Mouse (Mus musculus) cerebellum, postnatal 14 days (tissue): Measurements from ENCODE around the gene Itln1.

Source experiments
- DNase-seq, 2 experiments: peaks; one replicate each; pipeline ENCODE4 v3.0.0; 2021; ENCODE audit warnings: mixed read lengths in 2 of 2

Gene Itln1

DNA sequence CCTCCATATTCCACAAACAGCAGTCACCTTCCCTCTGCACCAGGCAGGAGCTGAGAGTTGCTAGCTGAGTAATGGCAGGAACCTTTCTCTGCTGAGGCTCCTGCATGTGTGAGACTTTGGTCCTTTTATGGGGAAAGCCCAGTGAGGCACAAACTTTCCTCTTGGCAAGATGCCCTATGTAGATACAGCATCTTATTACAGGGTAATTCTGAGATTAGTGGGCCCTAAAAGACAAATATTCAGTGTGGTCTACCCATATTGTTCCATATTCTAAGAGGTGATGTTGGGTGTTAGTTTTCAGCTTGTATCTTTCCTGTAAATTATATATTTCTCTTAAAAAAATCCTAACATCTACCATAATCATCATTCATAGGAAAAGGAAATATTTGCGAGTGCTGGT, at the start of gene Itln1:
Itln1 (minus strand) TSS at position 101 of the 400 bp plus-strand sequence.
- DNase-seq: no peak

DNA sequence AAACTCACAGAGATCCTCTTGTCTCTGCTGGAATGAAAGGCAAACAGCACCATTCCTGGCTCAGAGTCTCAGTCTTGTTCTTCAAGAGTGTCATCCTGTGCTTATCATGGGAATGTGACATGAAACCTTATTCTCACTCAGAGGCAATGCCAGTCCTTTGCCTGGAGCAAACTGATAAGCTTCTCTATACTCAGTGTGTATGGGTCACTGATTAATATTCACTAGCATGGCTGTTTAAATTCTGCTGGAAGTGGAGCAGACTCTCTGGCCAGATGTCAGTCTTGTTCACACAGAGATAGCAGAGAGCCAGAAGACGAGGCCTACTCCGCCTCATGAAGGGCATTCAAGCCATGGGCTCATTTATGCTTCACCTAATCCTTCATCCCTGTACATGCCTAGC, 49.5 kb upstream of the Itln1 start:
- DNase-seq: no peak

DNA sequence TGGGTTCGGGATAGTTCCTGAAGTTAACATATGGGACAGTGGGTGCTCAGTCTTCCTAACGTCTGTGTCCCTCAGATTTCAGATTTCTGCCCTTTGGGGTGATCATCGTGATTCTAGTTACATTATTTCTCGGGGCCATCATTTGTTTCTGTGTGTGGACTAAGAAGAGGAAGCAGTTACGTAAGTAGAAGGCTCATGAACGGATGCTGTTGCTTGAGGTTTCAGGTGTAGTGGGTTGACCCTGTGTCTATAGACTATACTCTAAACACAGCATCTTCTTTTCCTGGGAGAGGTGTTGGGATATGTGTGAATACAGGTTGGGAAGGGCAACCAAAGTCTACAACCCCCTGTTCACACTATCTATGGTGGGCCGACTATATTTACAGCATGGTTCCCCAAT, 42.1 kb upstream of the Itln1 start:
- no peak for DNase-seq

DNA sequence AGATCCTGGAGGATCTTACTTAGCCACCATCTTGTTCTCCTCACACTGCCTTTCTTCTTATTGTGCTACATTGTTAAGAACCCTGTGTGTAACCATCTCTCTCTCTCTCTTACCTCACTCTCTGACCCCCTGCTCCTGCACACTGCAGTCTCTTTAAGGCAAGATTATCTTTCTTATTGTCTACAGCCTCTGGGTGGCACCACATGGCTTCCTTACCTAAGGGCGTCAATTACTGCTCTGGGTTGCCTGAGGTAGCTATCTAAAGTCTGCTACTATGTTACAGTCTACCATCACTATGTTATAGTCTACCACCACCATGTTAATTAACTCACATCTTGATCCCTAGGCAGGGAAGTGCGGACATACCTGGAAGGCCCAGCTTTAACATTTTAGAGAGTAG, 33.3 kb upstream of the Itln1 start:
- DNase-seq: no peak

DNA sequence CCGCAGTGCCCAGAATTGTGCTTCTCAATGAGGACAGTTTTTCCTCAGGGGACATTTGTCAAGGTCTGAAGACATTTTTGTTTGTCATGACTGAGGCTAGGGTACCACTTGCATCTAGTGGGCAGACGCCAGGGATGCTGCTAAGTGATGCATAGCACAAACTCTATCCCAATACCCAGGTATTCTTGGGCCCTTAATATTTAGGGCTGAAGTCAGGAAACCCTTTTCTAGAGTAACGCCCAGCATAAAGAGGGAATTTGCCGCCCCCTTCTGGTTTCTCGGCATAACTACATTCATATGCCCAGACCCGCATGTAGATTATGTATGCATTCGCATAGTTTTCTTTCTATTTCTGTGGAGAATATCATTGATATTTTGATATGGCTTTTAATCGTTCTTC, 31.7 kb upstream of the Itln1 start:
- DNase-seq: peak; percentile 67 to 73

DNA sequence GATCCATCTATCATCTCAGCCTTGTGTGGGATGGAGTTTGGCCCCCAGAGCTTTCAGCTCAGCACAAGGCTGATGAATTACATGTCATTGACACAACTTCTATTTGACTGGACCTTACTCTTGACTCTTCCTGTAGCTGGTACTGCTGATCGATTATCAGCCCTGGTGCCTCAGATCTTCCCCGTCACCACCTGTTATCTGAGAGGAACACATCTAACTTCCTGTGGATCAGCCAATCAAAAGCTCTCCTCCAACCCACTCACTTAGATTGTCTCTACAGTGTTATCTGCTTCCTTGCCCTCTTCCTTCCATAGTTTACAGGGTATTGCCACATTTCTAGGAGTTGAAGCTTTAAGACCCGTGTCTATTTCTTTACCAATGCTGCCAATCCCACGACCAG, 30.8 kb upstream of the Itln1 start:
- DNase-seq: no peak

DNA sequence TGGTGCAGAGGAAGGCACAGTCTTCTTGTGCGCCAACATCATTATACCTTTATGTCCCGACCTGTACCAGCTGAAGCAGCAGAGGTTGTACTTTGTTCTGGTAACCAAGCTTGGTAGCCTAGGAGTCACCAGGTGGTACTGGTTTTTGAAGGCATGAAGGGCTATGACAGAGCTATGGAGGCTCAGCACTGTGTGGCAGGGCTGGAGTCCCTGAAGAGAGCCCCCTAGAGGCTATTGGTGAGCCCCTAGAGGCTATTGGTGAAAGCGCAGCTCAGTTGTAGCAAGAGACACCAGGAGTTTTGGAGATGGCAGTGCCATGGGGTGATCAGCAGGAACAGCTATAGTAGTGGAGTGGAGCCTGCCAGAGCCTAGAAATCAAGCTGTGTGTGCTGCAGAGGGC, 29.2 kb upstream of the Itln1 start:
- DNase-seq: peak in 1 of 2 experiments; percentile 12

DNA sequence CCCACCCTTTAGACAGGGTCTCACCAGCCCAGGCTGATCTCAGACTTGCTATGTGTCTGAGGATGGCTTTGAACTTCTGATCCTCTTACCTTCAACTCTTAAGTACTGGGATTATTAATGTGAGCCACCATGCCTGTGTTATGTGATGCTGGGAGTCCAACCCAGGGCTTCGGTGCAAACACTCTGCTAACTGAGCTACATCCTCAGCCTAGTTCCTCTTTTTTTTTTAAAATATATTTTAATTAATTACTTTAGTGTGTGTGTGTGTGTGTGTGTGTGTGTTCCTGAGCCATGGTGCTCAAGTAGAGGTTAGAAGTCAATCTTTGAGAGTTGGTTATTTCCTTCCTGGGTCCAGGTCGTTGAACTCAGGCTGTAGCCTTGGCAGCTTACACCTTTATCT, 27.9 kb upstream of the Itln1 start:
- no peak for DNase-seq

DNA sequence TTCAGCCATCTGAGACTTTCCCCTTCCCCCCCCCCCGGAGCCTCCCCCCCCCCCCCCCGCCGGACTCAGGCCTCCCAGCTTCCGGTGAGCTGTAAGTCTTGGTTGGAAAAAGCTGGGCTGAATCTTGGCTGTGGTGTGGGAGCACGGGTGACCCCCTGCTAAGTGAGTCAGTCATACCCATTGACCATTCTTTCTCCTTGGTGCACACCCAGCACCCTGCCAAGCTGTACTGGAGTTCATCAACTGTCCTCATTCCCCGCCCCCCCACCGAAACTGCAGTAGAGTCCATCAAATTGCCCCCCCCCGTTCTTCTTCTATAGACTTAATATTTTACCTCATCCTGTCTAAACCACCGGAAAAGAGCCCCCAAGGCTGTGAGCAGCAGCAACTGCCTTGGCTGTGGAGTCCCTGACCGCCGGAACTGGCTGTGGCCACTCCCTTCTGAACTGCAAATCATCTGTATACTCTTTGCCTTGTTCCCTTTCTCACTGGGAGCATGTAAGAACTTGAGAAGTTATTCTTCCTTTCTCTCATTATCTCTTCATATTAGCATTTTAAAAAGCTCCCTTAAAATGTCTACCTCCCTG, 26.6 kb upstream of the Itln1 start:
- DNase-seq: peak in 1 of 2 experiments; percentile 7

DNA sequence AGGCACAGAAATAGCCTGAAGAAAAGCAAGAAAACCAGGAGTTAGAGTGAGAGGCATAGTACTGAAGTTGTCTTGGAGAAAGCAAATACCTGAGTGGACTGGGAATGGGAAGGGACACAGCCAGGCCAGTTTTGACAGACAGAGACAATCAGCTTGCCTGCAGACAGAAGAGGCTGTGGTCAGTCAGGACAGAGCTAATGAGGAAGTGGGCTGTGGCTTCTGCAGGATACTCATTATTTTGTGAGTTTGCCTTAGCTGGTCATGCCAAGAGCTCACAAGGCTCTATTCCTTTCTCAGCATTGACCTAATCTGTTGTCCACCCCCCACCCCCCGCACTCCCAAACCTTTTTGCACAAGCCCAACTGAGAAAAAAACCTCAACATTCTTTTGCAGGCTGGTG, 26.1 kb upstream of the Itln1 start:
- no peak for DNase-seq

DNA sequence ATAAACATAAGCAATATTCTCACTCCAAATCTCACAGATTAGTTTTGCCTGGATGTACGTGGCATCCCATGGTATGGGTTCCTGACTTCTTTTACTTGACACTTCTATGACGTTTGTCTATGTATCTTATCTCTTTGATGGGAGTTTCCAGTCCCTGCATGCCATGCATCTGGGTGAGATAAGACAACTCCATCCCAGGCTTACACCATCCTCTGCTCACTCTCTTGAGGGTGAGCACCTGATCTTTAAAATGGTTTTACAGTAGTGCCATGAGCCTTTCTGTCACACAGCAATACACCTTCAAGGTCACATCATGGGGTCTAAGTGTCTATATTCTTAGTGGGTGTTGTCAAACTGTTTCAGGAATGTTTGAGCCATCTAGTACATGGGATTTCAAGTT, 25.2 kb upstream of the Itln1 start:
- no peak for DNase-seq

DNA sequence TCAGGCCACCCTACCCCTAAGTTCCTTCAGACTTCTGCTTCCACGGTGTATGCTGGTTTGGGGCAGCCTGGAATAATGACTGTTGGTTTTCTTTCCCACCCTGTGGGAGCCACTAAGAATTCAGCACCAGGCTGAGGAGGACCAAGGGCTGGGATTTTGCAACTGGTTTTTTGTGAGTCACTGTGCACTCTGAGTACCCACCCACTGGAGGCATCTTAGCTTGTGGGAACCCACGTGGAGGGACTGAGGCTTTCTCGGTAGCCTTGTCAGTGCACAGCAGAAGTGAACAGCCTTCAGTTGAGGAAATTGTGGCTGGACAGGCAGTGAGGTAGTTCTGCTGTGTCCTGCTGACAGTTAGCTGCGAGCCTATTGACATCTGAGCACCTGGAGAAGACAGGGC, 23.8 kb upstream of the Itln1 start, which contains the start of gene Cd244a:
Cd244a (plus strand) TSS at position 296 of the 400 bp plus-strand sequence.
- no peak for DNase-seq

DNA sequence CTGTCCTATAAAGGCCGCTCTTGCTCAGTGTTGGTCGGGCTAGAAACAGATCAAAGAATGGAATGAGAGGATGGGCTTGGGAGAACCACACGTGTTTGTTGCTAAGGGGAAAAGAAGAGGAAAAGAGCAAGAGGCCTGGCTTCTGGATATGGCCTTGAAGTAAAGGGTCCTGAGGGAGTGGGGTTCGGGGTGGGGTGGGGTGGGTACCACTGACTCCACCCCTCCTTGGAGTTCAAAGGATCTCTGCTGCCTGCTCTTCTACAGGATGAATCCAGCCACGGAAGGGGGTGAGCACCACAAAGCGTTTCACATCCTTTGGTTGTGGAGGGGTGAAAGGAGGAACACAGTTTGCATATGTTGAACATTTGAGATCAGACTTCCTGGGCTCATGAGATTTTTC, 23.3 kb upstream of the Itln1 start:
- DNase-seq: no peak

DNA sequence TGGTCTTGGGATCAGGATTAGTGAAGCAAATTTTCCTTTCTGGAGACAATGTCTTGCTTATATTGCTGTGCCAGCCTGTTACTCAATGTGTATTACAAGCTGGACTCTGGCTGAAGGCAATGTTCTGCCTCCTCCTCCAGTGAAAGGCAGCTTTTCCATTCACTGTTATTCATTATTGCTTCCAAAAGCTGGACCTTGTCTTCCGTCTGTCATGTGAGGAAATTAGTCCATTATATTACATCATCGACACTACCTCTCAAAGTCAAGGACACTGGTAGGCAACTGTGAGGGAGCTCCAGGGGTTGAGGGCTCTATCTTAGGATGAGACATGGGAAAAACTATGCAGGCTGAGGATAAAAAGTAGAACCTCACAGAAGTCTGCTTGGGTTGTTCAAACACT, 21.3 kb upstream of the Itln1 start:
- DNase-seq: no peak

DNA sequence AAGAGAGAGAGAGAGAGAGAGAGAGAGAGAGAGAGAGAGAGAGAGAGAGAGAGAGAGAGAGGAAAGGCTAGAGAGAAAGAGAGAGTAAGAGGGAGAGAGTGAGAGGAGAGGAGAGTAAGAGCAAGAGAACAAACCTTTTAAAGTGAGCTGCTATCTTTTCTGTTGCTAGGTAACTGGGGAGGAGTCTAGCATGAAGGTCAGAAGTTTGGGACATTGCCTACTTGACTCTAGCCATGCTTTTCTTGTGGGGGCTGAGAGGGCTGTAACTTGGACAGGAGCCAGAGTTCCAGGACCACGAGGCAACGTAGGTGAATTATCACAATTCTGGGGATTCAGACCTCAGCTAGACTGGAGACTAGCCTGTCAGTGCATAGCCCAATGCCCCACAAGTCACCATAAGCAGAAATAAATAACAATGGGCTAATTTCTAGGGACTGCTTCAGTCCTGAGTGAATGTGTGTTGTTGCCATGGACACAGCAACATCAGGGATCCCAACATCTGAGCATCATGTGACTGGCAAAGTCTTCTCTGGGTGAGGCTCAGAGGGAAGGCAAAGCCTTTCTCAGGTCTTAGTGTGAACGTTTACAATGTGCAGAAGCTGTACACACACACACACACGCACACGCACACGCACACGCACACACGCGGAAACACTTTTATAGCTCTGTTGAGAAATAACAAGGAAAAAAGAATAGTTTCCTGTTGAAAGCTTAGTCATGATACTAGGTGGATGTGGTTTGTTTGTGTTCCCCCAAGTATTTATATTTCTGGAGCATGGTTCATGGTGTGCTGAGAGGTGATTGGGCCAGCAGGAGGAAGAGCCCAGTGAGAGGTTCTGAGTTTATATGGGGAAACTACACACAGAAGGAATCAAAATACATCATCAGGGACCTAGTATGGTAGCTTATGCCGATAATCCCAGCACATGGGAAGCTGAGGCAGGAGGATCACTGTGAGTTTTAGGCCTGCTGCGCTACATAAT, 18.6 kb upstream of the Itln1 start:
- no peak for DNase-seq

DNA sequence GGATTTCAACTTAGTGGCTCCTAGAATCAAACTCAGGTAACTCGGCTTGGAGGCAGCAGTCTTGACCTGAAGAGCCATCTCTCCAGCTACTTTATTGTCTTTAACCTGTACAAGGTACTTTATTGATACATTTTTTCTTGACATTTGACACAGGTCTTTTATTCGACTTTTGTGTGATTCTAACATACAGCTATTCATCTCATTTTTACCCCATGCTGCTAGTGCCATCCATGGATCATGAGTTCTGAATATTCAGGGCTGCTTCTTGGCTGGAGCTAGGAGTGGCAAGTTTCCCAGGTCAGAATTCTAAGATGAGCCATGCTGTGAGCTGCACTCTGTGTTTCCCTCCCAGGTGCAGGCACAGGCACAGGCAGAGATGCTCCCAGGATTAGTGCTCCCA, 17.1 kb upstream of the Itln1 start:
- no peak for DNase-seq

DNA sequence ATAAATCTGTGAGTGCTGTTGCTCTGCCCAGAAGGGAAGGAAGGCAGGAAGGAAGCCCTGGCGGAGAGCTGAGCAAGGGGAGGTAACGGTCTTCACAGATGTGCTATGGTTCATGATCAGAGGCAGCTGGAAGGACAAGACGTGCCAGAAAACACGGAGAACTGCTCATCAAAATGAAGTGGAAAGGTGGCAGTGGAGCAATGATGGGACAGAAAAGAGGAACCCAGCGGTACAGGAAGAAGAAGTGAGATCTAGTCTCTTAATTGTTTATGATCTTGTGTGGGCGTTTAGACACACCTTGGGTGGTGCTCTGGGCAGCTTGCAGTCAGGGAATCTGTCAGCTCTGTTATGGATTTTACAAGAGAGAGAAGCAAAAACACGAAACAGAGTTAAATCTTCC, 16.2 kb upstream of the Itln1 start:
- no peak for DNase-seq

DNA sequence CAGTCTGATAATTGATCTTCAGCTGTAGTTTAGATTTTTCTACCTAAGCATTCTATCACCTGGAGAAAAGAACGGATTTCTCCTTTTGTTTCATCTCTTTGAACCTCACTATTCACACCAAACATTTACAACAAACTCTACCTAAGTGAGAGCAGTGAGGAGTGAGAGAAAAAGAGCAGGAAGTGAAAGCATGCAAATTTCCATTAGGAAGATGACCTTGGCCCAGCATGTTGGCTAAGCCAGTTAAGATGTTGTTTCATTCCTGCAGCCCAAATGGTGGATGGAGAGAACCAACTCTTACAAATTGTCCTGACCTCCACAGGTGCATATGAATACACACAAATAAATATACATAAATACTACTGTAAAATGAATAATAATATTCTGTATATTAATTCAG, 5.6 kb upstream of the Itln1 start:
- DNase-seq: no peak

DNA sequence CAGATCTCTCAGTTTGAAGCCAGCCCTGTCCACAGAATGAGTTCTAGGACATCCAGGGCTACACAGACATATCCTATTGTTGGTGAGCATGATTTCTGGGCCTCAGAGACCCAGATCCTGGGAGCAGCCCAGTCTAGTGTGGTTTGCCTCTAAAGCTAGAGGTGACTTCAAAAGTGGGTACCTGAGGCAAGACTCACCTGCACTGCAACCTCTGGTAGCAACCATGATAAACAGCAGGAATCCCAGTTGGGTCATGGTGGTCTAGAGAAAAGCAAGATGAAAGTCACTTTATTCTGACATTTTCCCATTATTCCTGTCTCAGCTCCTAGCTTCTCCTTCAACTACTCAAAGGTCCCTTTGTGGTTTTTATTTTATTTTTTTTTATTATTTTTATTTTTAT, 537 bp downstream of the Itln1 start:
- no peak for DNase-seq

DNA sequence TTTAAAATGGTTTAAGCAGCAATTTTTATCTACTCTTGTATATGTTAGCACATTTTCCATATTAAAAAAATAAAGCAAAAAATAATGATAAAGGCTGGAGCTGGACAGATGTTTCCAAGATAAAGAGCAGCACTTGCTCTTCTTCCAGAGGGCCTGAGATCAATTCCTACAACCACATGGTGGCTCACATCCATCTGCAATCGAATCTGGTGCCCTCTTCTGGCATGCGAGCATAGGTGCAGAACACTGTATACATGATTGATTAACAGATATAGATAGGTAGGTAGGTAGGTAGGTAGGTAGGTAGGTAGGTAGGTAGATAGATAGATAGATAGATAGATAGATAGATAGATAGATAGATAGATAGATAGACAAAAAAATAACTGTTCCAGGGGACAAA, 2.3 kb downstream of the Itln1 start:
- no peak for DNase-seq

DNA sequence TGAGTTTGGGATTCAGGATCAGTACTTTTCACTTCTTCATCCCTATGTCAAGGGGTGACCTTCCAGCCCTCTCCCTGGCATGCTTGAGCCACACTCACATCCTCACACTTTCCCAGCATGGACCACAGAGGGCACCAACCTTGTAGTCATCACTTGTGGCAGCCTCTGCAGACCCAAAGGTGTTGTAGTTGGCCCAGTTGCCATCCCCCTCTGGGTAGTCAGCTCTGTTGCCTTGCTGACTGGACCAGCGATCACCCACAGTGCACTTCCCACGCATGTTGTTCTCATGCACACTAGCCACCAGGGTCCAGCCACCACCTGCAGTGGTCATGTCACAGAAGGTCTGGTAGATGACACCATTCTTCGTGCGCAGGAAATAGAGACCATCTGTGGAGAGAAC, 3.7 kb downstream of the Itln1 start:
- no peak for DNase-seq

DNA sequence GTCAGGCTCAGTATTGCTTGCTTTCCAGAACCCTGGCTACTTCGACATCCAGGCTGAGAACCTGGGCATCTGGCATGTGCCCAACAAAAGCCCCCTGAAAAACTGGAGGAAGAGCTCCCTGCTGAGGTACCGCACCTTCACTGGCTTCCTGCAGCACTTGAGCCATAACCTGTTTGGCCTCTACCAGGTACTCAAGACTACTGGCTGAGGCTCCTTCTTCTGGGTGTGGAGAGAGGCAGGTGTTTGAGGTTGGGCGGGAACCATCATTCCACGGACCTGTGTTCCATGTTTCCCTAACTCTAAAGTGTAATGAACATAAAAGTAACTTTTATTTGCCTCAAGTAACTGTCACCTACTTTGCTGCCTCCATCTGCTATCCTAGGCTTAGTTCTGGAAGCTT, 19.5 kb downstream of the Itln1 start:
- DNase-seq: no peak

DNA sequence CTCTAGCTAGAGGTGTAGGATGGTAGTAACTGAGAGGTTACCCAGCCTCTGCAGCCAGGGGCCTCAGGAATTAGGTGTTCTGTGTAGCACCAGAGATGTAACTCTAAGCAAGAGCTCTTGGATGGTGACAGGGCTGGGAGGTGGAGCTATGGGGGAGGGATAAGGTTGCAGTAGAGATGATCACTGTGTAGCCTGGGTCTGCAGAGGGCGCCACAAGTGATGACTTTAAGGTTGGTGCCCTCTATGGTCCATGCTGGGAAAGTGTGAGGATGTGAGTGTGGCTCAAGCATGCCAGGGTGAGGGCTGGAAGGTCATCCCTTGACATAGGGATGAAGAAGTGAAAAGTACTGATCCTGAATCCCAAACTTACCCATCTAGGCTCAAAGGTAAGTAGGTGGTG, 20.1 kb downstream of the Itln1 start:
- DNase-seq: no peak

DNA sequence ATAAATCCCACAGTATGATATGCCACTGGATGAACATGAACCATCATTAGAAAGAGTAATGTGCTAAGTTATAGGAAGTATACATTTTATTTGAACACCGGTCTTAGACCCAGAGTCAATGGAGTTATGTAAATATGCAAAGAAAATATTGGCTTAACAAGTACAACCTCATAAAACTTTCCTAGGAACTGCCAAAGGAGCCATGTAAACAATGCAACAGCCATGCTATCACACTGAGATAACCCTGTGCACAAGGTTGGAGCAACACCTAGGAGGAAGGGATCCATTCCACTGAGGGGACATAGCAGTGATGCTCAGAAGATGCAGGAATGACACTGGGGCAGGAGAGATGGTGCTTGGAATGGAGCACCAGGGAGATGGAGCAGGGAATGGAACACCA, 21.3 kb downstream of the Itln1 start:
- no peak for DNase-seq

DNA sequence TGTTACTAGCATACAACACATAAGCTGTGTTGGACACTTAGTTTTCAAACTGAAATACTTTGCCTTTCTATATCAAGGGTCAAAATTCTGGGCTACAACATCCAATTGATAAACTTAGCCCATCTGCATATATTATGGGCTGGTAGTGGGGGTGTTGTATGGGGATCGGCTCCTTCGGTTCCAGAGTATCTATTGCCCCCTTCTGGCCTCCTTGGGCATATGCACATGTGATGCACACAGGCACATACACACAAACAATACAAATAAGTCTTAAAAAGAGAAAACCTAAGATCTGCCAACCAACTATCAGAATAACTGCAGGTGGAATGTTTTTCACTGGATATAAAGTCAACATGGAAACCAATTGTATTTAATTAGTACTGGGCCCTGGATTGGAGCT, 21.9 kb downstream of the Itln1 start:
- DNase-seq: no peak
